Mouse (Mus musculus): ENCODE data around the gene Crocc2. TPM values are rescaled to one million over a fixed set of nuclear protein-coding genes. Genes with fewer than 3 reads are reported as not detected.

Gene Crocc2
- polyA plus RNA-seq, 1 experiment: 0.06 TPM

DNA sequence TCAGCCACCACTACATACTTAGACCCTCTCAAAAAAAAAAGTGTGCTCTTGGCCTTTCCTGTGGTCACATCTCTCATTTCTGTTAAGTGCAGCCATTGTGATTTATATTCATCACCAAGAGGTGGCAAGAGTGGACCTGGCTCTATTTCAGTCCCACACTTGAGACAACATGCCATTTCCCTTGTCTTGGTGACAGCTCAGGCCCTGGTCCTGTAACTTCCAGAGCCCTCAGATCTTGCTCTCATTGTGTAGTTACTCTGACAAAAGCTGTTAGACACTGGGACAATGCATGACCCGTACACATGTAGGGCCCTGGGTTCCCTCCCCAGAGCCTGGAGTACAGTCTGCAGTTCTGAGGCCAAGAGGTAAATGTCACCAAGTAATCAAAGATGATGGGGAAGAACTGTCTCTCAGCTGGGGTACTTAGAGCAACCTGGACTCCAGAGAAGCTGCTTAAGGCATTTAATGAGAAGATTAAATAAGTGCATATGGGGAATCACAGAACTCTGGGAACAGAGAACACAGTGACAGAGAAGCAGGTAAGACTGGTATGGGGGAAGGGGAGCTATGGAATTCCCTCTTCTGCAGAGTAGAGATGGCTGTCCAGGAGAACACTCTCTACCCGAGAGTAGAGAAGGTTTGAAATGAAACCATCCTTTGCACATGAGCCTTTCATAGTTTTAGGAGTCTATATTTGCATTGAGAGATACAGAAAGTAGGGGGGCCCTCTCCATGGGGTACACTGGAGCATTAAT, 17.4 kb upstream of the Crocc2 start:
- H3K4me3 ChIP-seq (ENCODE audit: control insufficient read depth, low read depth, low read length): no peak overlapping the region
- TF ChIP-seq CTCF (IDR thresholded peaks at IDR 0.05; ENCODE audit: control insufficient read depth, insufficient read depth, insufficient replicate concordance, low read depth, low read length): no peak
- TF ChIP-seq POLR2A (IDR thresholded peaks at IDR 0.05; ENCODE audit: control insufficient read depth, low read depth, low read length): no peak
- no peaks in the 10 kb centered on the region for H3K36me3 ChIP-seq (ENCODE audit: control insufficient read depth, insufficient read depth, low read length)
- H3K4me1 ChIP-seq (ENCODE audit: control insufficient read depth, insufficient read depth, low read length): no peaks in the 10 kb centered on the region
- no peaks in the 10 kb centered on the region for H3K27me3 ChIP-seq (ENCODE audit: control insufficient read depth, insufficient read depth, low read length)
- H3K27ac ChIP-seq (ENCODE audit: control insufficient read depth, insufficient read depth, low read depth, low read length): no peak overlapping the region

- H3K27ac ChIP-seq (ENCODE audit: control insufficient read depth, insufficient read depth, low read depth, low read length): no peak overlapping the region
- no peaks in the 10 kb centered on the region for H3K4me1 ChIP-seq (ENCODE audit: control insufficient read depth, insufficient read depth, low read length)
- TF ChIP-seq POLR2A (IDR thresholded peaks at IDR 0.05; ENCODE audit: control insufficient read depth, low read depth, low read length) (no peak), CTCF (IDR thresholded peaks at IDR 0.05; ENCODE audit: control insufficient read depth, insufficient read depth, insufficient replicate concordance, low read depth, low read length) (no peak)
Observed at GRCm38 (mm10) chr1:93157566-93157965, 11.0 kb upstream of the Crocc2 start.

GRCm38 (mm10) chr1:93158916-93159315, 9.6 kb upstream of the Crocc2 start:
- no peaks in the 10 kb centered on the region for H3K4me1 ChIP-seq (ENCODE audit: control insufficient read depth, insufficient read depth, low read length)
- H3K27me3 ChIP-seq (ENCODE audit: control insufficient read depth, insufficient read depth, low read length): no peaks in the 10 kb centered on the region
- H3K4me3 ChIP-seq (ENCODE audit: control insufficient read depth, low read depth, low read length): no peak overlapping the region
- H3K27ac ChIP-seq (ENCODE audit: control insufficient read depth, insufficient read depth, low read depth, low read length): no peak overlapping the region
- TF ChIP-seq CTCF (IDR thresholded peaks at IDR 0.05; ENCODE audit: control insufficient read depth, insufficient read depth, insufficient replicate concordance, low read depth, low read length) (no peak), POLR2A (IDR thresholded peaks at IDR 0.05; ENCODE audit: control insufficient read depth, low read depth, low read length) (no peak)
- no peaks in the 10 kb centered on the region for H3K36me3 ChIP-seq (ENCODE audit: control insufficient read depth, insufficient read depth, low read length)

More at GRCm38 (mm10) chr1:93157566-93157965, 11.0 kb upstream of the Crocc2 start:
- Histone ChIP-seq H3K27me3 (ENCODE audit: control insufficient read depth, insufficient read depth, low read length) (no peaks in the 10 kb centered on the region), H3K4me3 (ENCODE audit: control insufficient read depth, low read depth, low read length) (no peak overlapping the region), H3K36me3 (ENCODE audit: control insufficient read depth, insufficient read depth, low read length) (no peaks in the 10 kb centered on the region)

GRCm38 (mm10) chr1:93159566-93160500, 8.7 kb upstream of the Crocc2 start:
- H3K27ac ChIP-seq (ENCODE audit: control insufficient read depth, insufficient read depth, low read depth, low read length): no peak overlapping the region
- no peaks in the 10 kb centered on the region for H3K36me3 ChIP-seq (ENCODE audit: control insufficient read depth, insufficient read depth, low read length)
- TF ChIP-seq CTCF (IDR thresholded peaks at IDR 0.05; ENCODE audit: control insufficient read depth, insufficient read depth, insufficient replicate concordance, low read depth, low read length): no peak
- no peak for TF ChIP-seq POLR2A (IDR thresholded peaks at IDR 0.05; ENCODE audit: control insufficient read depth, low read depth, low read length)
- no peak overlapping the region for H3K4me3 ChIP-seq (ENCODE audit: control insufficient read depth, low read depth, low read length)
- H3K4me1 ChIP-seq (ENCODE audit: control insufficient read depth, insufficient read depth, low read length): no peaks in the 10 kb centered on the region
- no peaks in the 10 kb centered on the region for H3K27me3 ChIP-seq (ENCODE audit: control insufficient read depth, insufficient read depth, low read length)

- TF ChIP-seq CTCF (IDR thresholded peaks at IDR 0.05; ENCODE audit: control insufficient read depth, insufficient read depth, insufficient replicate concordance, low read depth, low read length): no peak
- no peak for TF ChIP-seq POLR2A (IDR thresholded peaks at IDR 0.05; ENCODE audit: control insufficient read depth, low read depth, low read length)
- Histone ChIP-seq H3K27ac (ENCODE audit: control insufficient read depth, insufficient read depth, low read depth, low read length) (no peak within 1 kb of the TSS), H3K27me3 (ENCODE audit: control insufficient read depth, insufficient read depth, low read length) (no peaks in the 10 kb centered on the region), H3K4me1 (ENCODE audit: control insufficient read depth, insufficient read depth, low read length) (no peaks in the 10 kb centered on the region), H3K4me3 (ENCODE audit: control insufficient read depth, low read depth, low read length) (no peak within 1 kb of the TSS), H3K36me3 (ENCODE audit: control insufficient read depth, insufficient read depth, low read length) (no peaks in the 10 kb centered on the region)
Observed at GRCm38 (mm10) chr1:93160501-93161133, 7.9 kb upstream of the Crocc2 start, which contains the start of gene 2310007B03Rik. Gene 2310007B03Rik (minus strand): TSS chr1:93160948.

DNA sequence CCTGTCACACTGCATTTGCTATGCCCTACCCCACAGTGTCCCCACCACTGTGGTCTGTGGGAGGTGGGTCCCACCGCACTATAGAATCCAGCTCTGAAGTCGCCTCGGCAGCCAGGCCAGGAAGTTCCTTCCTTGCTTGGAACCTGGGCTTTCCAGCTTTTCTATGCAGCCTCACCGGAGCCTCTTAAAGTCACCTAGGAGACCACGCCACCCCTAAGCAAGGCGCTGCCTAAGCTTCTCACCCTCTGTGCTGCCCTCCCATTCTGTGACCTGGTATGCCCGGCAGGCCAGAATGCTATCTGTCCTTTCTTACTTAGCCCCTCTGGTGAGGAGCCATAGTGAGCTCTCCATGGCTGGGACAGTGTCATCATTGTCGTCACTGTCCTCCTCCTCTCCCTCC, 7.2 kb upstream of the Crocc2 start:
- no peak overlapping the region for H3K27ac ChIP-seq (ENCODE audit: control insufficient read depth, insufficient read depth, low read depth, low read length)
- TF ChIP-seq POLR2A (IDR thresholded peaks at IDR 0.05; ENCODE audit: control insufficient read depth, low read depth, low read length) (no peak), CTCF (IDR thresholded peaks at IDR 0.05; ENCODE audit: control insufficient read depth, insufficient read depth, insufficient replicate concordance, low read depth, low read length) (no peak)

DNA sequence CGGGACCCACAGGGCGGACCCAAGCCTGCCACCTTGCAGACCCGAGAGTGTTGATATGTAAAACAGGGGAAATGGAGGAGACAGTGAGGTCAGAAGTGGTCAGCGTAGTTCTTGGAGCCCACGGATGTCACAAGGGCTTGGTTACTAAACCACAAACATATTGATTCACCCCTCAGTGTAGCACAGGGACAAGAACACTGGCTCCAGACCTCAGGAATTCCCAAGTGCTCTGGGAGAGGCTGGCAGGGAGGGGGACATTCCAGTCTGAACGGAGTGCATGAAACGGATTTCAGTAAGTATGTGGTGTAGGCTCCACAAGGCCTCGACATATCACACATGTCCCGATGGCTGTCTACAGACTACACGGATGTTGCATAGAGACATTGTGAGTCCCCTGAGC, 6.6 kb upstream of the Crocc2 start:
- TF ChIP-seq CTCF (IDR thresholded peaks at IDR 0.05; ENCODE audit: control insufficient read depth, insufficient read depth, insufficient replicate concordance, low read depth, low read length): no peak
- no peak for TF ChIP-seq POLR2A (IDR thresholded peaks at IDR 0.05; ENCODE audit: control insufficient read depth, low read depth, low read length)
- H3K36me3 ChIP-seq (ENCODE audit: control insufficient read depth, insufficient read depth, low read length): no peaks in the 10 kb centered on the region
- no peak overlapping the region for H3K4me3 ChIP-seq (ENCODE audit: control insufficient read depth, low read depth, low read length)
- H3K27ac ChIP-seq (ENCODE audit: control insufficient read depth, insufficient read depth, low read depth, low read length): no peak overlapping the region
- H3K4me1 ChIP-seq (ENCODE audit: control insufficient read depth, insufficient read depth, low read length): no peaks in the 10 kb centered on the region
- no peaks in the 10 kb centered on the region for H3K27me3 ChIP-seq (ENCODE audit: control insufficient read depth, insufficient read depth, low read length)

More for the DNA sequence above, 7.2 kb upstream of the Crocc2 start:
- H3K4me1 ChIP-seq (ENCODE audit: control insufficient read depth, insufficient read depth, low read length): no peaks in the 10 kb centered on the region
- no peak overlapping the region for H3K4me3 ChIP-seq (ENCODE audit: control insufficient read depth, low read depth, low read length)
- H3K27me3 ChIP-seq (ENCODE audit: control insufficient read depth, insufficient read depth, low read length): no peaks in the 10 kb centered on the region
- H3K36me3 ChIP-seq (ENCODE audit: control insufficient read depth, insufficient read depth, low read length): no peaks in the 10 kb centered on the region
